Mouse (Mus musculus) 3134 (cell line): ENCODE measurements around the gene Lsm7.

Source experiments
- DNase-seq: peaks from one replicate; pipeline ENCODE4 v3.0.0-alpha.2; 2011; ENCODE audit warnings: low spot score; ENCODE audit not compliant: insufficient read length; ENCODE audit errors: extremely low read depth

The Lsm7 gene

DNA sequence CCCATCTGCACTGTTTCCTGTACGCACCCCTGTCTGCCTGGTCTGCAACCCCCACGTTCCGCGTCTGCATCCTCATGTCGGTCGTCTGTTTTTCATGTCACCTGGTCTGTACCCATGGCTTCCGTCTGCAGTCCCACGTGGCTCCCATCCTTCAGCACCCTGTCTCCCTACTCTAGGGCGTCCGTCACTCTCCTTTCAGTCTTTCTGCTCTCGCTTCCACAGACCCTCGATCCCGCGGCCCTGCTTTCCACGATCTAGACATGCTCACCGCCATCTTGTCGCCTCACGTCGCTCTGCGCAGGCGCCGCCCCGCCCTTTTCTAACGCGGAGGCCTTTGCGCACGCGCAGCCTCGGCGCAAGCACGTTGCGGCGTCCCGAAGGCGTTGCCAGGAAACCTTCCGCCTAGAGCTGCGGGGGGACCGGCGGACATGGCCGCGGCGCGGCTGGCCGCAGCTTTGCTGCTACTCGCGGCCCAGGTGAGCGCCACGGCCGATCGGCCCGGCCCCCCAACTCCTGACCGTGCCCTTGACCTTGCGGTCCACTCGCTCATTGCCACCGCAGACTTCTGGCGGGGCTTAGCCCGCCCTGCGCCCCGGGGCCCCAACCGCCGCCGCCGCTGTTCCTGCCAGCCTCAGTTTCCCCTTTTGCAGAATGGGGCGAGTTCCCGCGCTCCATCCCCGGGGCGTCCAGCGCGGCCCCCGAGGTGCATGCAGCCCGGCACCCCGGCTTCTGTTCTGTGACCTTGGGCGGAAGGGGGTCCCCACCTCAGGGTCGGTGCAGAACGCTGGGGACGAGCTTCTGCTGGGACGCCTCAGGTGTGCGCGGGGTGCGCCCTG, at the start of gene Lsm7, which contains the start of gene Sppl2b:
TSS of gene Lsm7 (minus strand) at position 297 of the 836 bp plus-strand sequence.
TSS of gene Sppl2b (plus strand) at position 363 of the 836 bp plus-strand sequence.
- peak; percentile 97 for DNase-seq

- DNase-seq: no peak
Measured at GRCm38 (mm10) chr10:80904709-80905108, 49.7 kb upstream of the Lsm7 start.

- no peak for DNase-seq
Measured at GRCm38 (mm10) chr10:80904004-80904693, 49.1 kb upstream of the Lsm7 start.

DNA sequence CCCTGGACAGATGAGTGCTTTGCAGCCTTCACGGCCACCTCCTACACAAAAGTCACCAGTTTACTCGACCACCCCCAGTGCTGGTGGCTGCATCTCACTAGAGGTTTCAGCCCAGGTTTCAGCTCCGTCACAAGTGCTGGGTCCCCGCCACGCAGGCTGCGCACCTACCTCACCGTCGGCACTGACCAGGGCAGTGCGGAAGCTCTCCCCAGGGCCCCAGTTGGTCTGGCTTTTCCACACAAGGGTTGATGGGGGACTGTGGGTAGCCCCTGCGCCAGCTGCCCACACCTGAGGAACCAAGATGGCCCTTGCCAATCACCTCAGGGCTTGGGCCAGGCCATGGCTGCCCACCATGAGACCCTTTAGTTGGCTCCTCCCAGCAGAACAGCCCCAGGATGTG, 48.3 kb upstream of the Lsm7 start:
- DNase-seq: no peak

GRCm38 (mm10) chr10:80902273-80902940, 47.4 kb upstream of the Lsm7 start:
- no peak for DNase-seq

- no peak for DNase-seq
Measured at GRCm38 (mm10) chr10:80901409-80902272, 46.6 kb upstream of the Lsm7 start.

GRCm38 (mm10) chr10:80900318-80901247, 45.6 kb upstream of the Lsm7 start, which contains the start of gene Timm13:
TSS of gene Timm13 (minus strand) at chr10:80900969.
- DNase-seq: peak; percentile 97

GRCm38 (mm10) chr10:80899591-80900317, 44.7 kb upstream of the Lsm7 start:
- DNase-seq: no peak

- no peak for DNase-seq
Measured at GRCm38 (mm10) chr10:80899074-80899473, 44.1 kb upstream of the Lsm7 start.

GRCm38 (mm10) chr10:80897861-80898510, 43.0 kb upstream of the Lsm7 start:
- no peak for DNase-seq

- DNase-seq: no peak
Measured at GRCm38 (mm10) chr10:80896581-80897485, 41.8 kb upstream of the Lsm7 start.

- DNase-seq: no peak
Measured at GRCm38 (mm10) chr10:80895697-80896096, 40.7 kb upstream of the Lsm7 start.

- no peak for DNase-seq
Measured at GRCm38 (mm10) chr10:80895100-80895499, 40.1 kb upstream of the Lsm7 start.

GRCm38 (mm10) chr10:80887181-80887580, 32.2 kb upstream of the Lsm7 start:
- peak; percentile 68 for DNase-seq

GRCm38 (mm10) chr10:80881301-80881700, 26.3 kb upstream of the Lsm7 start:
- DNase-seq: peak; percentile 81

GRCm38 (mm10) chr10:80880901-80881300, 25.9 kb upstream of the Lsm7 start:
- no peak for DNase-seq

DNA sequence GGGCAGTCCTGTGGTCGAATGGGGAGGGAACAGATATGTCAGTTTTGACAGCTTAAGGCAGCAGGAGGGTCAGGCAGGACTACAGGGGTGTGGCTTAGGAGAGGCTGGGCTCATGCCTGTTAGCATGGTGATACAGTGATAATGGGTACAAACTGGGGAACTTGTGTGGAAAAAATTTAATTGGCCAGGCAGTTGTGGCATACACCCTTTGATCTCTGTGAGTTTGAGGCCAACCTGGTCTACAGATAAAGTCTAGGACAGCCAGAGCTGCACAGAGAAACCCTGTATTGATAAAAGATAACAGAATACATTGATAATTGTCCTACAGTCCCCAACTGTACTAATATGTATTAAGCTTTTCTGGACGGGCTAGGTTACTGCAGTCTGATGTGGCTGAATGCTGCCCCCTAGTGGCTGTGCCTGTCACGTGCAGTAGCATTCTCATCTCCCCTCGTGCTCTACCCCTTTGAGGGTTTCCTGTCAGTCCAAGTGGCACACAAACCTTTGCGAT, 25.2 kb upstream of the Lsm7 start:
- DNase-seq: no peak
